Mouse (Mus musculus) stomach, postnatal 0 days (tissue): ENCODE data around the gene Pdzrn3. TPM values are rescaled to one million over a fixed set of nuclear protein-coding genes. Genes with fewer than 3 reads are reported as not detected.

Experiments used
- ATAC-seq: fragments of 200-750 bp; cut with Nextera tagmentation; 2 replicates; pipeline ENCODE4 v1.8.0; 2017; ENCODE audit not compliant: low FRiP score, low TSS enrichment
- DNase-seq: peaks from one replicate; pipeline ENCODE4 v3.0.0-alpha.2; 2016; ENCODE audit warnings: low spot score
- H3K27ac ChIP-seq: fragments of 300-500 bp; sonication (generic); replicated peaks from 2 replicates; pipeline ENCODE4 v1.5.1; 2014; ENCODE audit warnings: mild to moderate bottlenecking, control low read depth
- H3K27me3 ChIP-seq: fragments of 300-500 bp; sonication (generic); 2 replicates; pipeline ENCODE4 v1.6.1; 2014; ENCODE audit warnings: low read length; ENCODE audit not compliant: control insufficient read depth, insufficient read depth
- H3K36me3 ChIP-seq: fragments of 300-500 bp; sonication (generic); 2 replicates; pipeline ENCODE4 v1.6.1; 2014; ENCODE audit warnings: low read length, mixed read lengths; ENCODE audit not compliant: control insufficient read depth, insufficient read depth
- H3K4me1 ChIP-seq: fragments of 300-500 bp; sonication (generic); replicated peaks from 2 replicates; pipeline ENCODE4 v1.6.1; 2014; ENCODE audit warnings: antibody characterized with exemption; ENCODE audit not compliant: control insufficient read depth, insufficient read depth
- H3K4me2 ChIP-seq: fragments of 300-500 bp; sonication (generic); replicated peaks from 2 replicates; pipeline ENCODE4 v1.6.1; 2014; ENCODE audit warnings: low read depth, mild to moderate bottlenecking, control low read depth, moderate library complexity
- H3K4me3 ChIP-seq: fragments of 300-500 bp; sonication (generic); 2 replicates; pipeline ENCODE4 v1.5.1; 2014; ENCODE audit warnings: low read depth, low read length, control low read depth
- H3K9ac ChIP-seq: fragments of 300-500 bp; sonication (generic); 2 replicates; pipeline ENCODE4 v1.6.1; 2014; ENCODE audit warnings: mild to moderate bottlenecking, low read length, control low read depth, mixed read lengths
- H3K9me3 ChIP-seq: fragments of 300-500 bp; sonication (generic); 2 replicates; pipeline ENCODE4 v1.6.1; 2016; ENCODE audit warnings: low read length; ENCODE audit not compliant: control insufficient read depth
- CTCF ChIP-seq: IDR thresholded peaks from 2 replicates; pipeline ENCODE4 v1.5.1; 2016; ENCODE audit warnings: antibody characterized with exemption, low read depth, mild to moderate bottlenecking, moderate library complexity
- EP300 ChIP-seq: optimal IDR thresholded peaks from 2 replicates; pipeline ENCODE3; 2016; ENCODE audit warnings: antibody characterized with exemption
- WGBS: fragments of 180-500 bp; shearing (Covaris S2); extraction: QIAGEN DNeasy Blood & Tissue Kit; methylation state at CpG from one replicate; pipeline ENCODE4 v1.1.7; 2014; 5-methylcytosine and 5-hydroxymethylcytosine counted together
- polyA plus RNA-seq: library from polyadenylated mRNA; unstranded; fragments of >200 nt; fragmentation: Nextera tagmentation; extraction: Ambion mirVana; gene quantifications from 2 replicates; pipeline ENCODE4 v1.2.1, GENCODE M21; 2015

Pdzrn3 gene
- polyA plus RNA-seq, 1 experiment from 2014 or later = 5.1 TPM

DNA sequence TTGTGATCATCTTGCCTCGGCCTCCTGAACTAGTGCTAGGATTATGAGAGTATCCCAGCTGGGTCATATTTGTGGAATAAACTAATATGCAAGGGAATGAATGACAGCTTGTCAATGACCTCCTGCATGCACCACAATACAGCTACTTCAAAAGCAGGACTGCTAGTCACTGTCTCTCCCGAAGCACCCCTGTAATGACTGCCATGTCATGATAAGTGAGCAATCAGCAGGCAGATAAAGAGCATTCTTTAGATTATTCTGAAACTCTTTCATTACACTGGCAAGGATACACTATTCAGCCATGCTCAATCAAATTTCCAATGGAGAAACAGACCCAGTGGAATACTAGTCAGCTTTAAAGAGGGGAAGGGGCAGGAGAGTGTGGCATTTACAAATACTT, 85.8 kb downstream of the Pdzrn3 start:
- ATAC-seq (no peak), DNase-seq (no peak)
- no peak overlapping the region for H3K4me3 ChIP-seq
- H3K36me3 ChIP-seq = no peaks in the 10 kb centered on the region
- no peaks in the 10 kb centered on the region for H3K9me3 ChIP-seq
- no peak overlapping the region for H3K27ac ChIP-seq
- 48% methylated on average over 2 of the region's 2 CpGs for WGBS
- no peak overlapping the region for H3K4me2 ChIP-seq
- no peaks in the 10 kb centered on the region for H3K4me1 ChIP-seq
- H3K27me3 ChIP-seq = no peaks in the 10 kb centered on the region
- TF ChIP-seq EP300 (no peak), CTCF (no peak)
- no peak overlapping the region for H3K9ac ChIP-seq

DNA sequence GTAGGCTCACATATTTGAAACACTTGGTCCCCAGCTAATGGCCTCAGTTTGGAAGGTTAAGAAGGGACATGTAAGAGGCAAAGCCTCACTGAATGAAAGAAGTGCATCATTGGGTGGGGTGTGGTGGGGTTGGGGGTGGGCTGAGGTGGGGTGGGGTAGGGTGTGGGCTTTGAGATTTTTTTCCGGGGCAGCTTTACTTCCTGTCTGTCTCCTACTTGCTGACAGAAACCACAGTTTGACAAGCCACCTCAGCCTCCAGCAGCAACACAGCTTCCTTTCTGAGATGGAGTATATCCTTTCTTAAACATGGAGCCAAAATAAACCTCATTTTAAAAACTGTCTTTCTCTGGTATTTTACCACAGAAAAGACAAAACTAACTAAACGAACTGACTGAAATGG, 87.5 kb downstream of the Pdzrn3 start:
- Histone ChIP-seq H3K4me1 (no peaks in the 10 kb centered on the region), H3K9me3 (no peaks in the 10 kb centered on the region), H3K27ac (no peak overlapping the region), H3K27me3 (no peaks in the 10 kb centered on the region), H3K36me3 (no peaks in the 10 kb centered on the region), H3K4me2 (no peak overlapping the region), H3K4me3 (no peak overlapping the region), H3K9ac (no peak overlapping the region)
- no peak for TF ChIP-seq CTCF
- TF ChIP-seq EP300 = no peak
- 28% methylated on average over 2 of the region's 2 CpGs for WGBS
- ATAC-seq (no peak), DNase-seq (no peak)

DNA sequence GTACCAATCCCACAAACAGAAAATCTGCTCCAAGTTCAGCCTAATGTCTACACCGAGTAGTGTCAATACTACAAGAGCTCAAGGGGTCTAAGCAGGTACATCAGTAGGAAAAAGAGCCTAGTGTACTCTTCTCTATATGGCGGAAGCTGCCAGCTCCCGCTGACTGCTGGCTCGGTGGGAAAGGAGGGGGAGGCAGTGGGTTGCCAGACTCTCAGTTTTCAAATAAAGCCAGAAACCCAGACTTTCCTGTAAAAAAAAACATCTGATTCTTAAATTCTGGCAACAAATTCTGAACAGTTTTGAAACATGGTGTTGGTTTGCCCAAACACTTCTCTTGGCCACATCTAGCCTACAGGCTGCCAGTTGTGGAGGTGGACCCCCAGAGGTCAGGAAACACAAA, 88.3 kb downstream of the Pdzrn3 start:
- ATAC-seq = no peak
- no peak for DNase-seq
- Histone ChIP-seq H3K9ac (no peak overlapping the region), H3K36me3 (no peaks in the 10 kb centered on the region), H3K27me3 (no peaks in the 10 kb centered on the region), H3K4me2 (no peak overlapping the region), H3K4me1 (no peaks in the 10 kb centered on the region), H3K27ac (no peak overlapping the region), H3K4me3 (no peak overlapping the region), H3K9me3 (no peaks in the 10 kb centered on the region)
- TF ChIP-seq CTCF (no peak), EP300 (no peak)
- WGBS = 71% methylated on average over 4 of the region's 4 CpGs

DNA sequence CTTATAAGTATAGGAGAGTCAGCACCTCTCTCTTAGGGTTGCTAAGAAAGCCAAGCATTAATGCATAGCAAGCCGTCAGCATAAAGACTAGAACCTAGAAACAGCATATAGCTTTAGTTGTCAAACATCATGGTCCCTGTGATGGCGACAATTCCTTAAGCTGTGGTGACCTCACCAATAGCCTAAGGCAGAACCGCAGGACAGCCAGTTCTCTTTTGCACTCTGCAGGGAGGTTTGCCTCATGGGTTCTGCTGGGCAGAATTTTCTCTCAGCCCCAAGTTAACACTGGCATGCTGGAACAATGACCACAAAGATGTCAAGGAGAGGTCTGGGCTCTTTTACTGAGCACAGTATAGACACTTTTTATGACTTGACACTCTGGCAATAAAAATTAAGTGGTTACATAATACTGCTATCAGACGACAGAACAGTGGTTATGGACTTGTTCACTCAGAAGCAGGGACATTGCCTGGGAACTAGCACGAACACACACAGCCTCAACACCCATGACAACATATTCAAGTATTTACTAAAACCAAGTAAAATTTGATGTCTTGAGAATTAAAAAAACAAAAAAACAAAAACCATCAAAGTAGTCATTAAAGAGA, 90.0 kb downstream of the Pdzrn3 start:
- Histone ChIP-seq H3K27ac (no peak overlapping the region), H3K9ac (no peak overlapping the region), H3K9me3 (no peaks in the 10 kb centered on the region), H3K4me1 (no peaks in the 10 kb centered on the region), H3K4me2 (no peak overlapping the region), H3K4me3 (no peak overlapping the region), H3K36me3 (no peaks in the 10 kb centered on the region), H3K27me3 (no peaks in the 10 kb centered on the region)
- WGBS = 81% methylated on average over 5 of the region's 5 CpGs
- ATAC-seq (no peak), DNase-seq (no peak)
- TF ChIP-seq EP300 = no peak
- TF ChIP-seq CTCF = no peak

DNA sequence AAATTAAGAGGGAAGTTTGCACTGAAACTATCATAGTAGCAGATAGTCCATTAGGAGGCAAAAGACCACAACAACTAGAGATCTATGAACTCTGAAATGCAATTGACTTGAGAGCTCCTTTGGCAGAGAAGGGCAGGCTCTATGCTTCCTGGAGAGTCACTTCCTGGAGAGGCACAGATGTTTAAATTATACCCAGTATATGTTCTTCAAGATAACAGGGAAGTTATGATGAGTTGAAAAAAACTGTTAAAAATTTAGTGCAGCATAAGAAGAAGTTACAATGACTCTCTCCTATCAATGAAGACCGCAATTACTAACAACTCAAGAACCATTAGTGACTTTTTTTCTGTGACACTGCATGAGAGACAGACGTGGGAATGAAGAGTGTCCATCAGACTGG, 90.6 kb downstream of the Pdzrn3 start:
- Histone ChIP-seq H3K27ac (no peak overlapping the region), H3K4me2 (no peak overlapping the region), H3K27me3 (no peaks in the 10 kb centered on the region), H3K9me3 (no peaks in the 10 kb centered on the region), H3K9ac (no peak overlapping the region), H3K4me1 (no peaks in the 10 kb centered on the region), H3K4me3 (no peak overlapping the region), H3K36me3 (no peaks in the 10 kb centered on the region)
- ATAC-seq = no peak
- no peak for DNase-seq
- TF ChIP-seq CTCF = no peak
- WGBS = 84% methylated on average over 2 of the region's 2 CpGs

DNA sequence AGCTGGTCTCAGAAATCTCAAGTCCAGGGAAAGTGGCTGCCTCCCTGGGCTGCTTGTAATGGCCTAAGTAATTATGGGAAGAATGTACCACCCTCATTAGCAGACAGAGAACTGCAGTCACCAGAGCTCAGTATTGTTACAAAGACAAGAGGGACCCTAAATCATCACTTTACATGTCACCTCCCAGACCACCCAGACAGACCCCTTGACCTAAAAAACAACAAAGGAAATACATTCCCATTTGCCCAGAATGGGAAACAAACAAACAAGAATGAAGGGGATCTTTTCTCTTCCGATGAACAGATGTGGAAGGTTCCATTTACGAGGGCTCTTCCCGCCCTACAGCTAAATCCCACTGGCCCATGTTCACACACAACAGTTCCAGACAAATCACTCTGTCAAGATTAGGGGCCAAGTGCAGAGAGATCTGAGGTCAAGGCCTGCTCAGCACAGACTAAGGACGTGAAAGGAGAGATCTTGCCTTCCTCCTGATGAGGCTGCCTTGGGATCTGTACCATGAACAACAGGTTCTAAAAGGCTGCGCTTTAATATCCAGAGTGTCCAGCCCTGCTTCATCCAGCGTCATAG, 93.2 kb downstream of the Pdzrn3 start:
- H3K36me3 ChIP-seq = no peaks in the 10 kb centered on the region
- WGBS = 51% methylated on average over 6 of the region's 6 CpGs
- ATAC-seq (no peak), DNase-seq (no peak)
- TF ChIP-seq EP300 (no peak), CTCF (no peak)
- H3K27ac ChIP-seq = no peak overlapping the region
- no peaks in the 10 kb centered on the region for H3K27me3 ChIP-seq
- H3K9ac ChIP-seq = no peak overlapping the region
- no peaks in the 10 kb centered on the region for H3K4me1 ChIP-seq
- no peak overlapping the region for H3K4me2 ChIP-seq
- H3K4me3 ChIP-seq = no peak overlapping the region
- no peaks in the 10 kb centered on the region for H3K9me3 ChIP-seq
